ENCODE assay signal across 29 mouse cellular contexts in the genomic region with DNA sequence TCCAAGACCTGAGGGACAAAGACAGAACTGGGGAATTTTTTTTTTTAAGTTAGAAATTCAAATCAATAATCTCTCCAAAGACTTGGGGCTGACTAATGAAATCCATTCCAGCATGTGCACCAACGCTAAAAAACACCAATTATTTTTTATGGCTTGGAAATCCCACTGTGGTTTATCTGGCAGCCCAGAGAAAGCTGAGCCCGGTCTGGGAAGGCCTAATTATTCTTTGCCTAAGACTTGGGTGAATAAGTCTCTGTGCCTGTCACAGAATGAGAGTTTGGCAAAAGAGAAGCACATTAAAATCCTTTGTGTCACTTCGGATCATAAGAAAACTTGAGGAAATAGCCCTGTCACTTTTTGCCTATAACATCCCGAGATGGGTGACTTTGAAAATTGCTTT. TPM values are rescaled to one million over a fixed set of nuclear protein-coding genes. Genes with fewer than 3 reads are reported as not detected.
DNase-seq lines count a peak whose midpoint lies in the region; ATAC-seq lines count a peak whose summit lies in the region.
"Had no signal": no experiment of that assay in that cellular context is flagged by ENCODE, and none has a peak within 500 bp of the region (broad histone marks: within the 10 kb centered on the region; RNA-seq: fewer than 3 reads in every experiment).

No protein-coding gene starts in this region.

- H3K36me3 ChIP-seq in neural tube, embryonic 14.5 days (ENCODE audit: control insufficient read depth, insufficient read depth, low read length) = no peaks in the 10 kb centered on the region
- H3K36me3 ChIP-seq in neural tube, embryonic 15.5 days = no peaks in the 10 kb centered on the region
- no peaks in the 10 kb centered on the region for H3K36me3 ChIP-seq in limb, embryonic 13.5 days
- H3K36me3 ChIP-seq: embryonic facial prominence, embryonic 15.5 days; heart, embryonic 15.5 days; hindbrain, embryonic 15.5 days; stomach, embryonic 15.5 days had no signal

- peak; percentile 13 for DNase-seq in heart, adult 11 months
- DNase-seq in heart, postnatal 25 days (ENCODE audit: low spot score) = no peak
- no peak for DNase-seq in cerebellum, postnatal 25 days
- DNase-seq in kidney, postnatal 4 days = no peak
- DNase-seq in testis, postnatal 10 days (ENCODE audit: low spot score) = no peak
- DNase-seq: adrenal gland, adult 8-10 months; cerebellum, adult 2 months; cerebellum, postnatal 36 days; embryo, embryonic 11 days; heart, postnatal 4 days; kidney, adult 9 months; kidney, postnatal 25 days; liver, postnatal 0 days; retina, postnatal 1 day; right cerebral cortex, postnatal 4 days; thymus, adult 18-20 months; thymus, postnatal 36 days had no signal

- no peak overlapping the region for H3K9ac ChIP-seq in neural tube, embryonic 14.5 days (replicated peaks; ENCODE audit: low read depth, low read length)
- H3K9ac ChIP-seq in neural tube, embryonic 15.5 days (replicated peaks) = no peak overlapping the region
- no peak overlapping the region for H3K9ac ChIP-seq in limb, embryonic 13.5 days
- H3K9ac ChIP-seq: embryonic facial prominence, embryonic 15.5 days; heart, embryonic 15.5 days; hindbrain, embryonic 15.5 days; liver, postnatal 0 days; stomach, embryonic 15.5 days had no signal

- H3K4me3 ChIP-seq in neural tube, embryonic 14.5 days (ENCODE audit: low read depth, low read length) = no peak overlapping the region
- no peak overlapping the region for H3K4me3 ChIP-seq in neural tube, embryonic 15.5 days (replicated peaks)
- H3K4me3 ChIP-seq in limb, embryonic 13.5 days = no peak overlapping the region
- H3K4me3 ChIP-seq: embryonic facial prominence, embryonic 15.5 days; heart, embryonic 15.5 days; hindbrain, embryonic 15.5 days; stomach, embryonic 15.5 days had no signal

- no peak overlapping the region for H3K4me2 ChIP-seq in neural tube, embryonic 14.5 days (ENCODE audit: low read depth, low read length)
- H3K4me2 ChIP-seq in neural tube, embryonic 15.5 days = no peak overlapping the region
- peak overlapping the region; percentile 28 for H3K4me2 ChIP-seq in limb, embryonic 13.5 days (replicated peaks)
- H3K4me2 ChIP-seq: embryonic facial prominence, embryonic 15.5 days; heart, embryonic 15.5 days; hindbrain, embryonic 15.5 days; liver, embryonic 11.5 days; stomach, embryonic 15.5 days had no signal

- intact Hi-C loops in heart, postnatal 25 days (cut with DNase I) = no loop called here

- H3K9me3 ChIP-seq in neural tube, embryonic 14.5 days (ENCODE audit: control insufficient read depth, low read length) = no peaks in the 10 kb centered on the region
- no peaks in the 10 kb centered on the region for H3K9me3 ChIP-seq in neural tube, embryonic 15.5 days (replicated peaks)
- H3K9me3 ChIP-seq in limb, embryonic 13.5 days = no peaks in the 10 kb centered on the region
- H3K9me3 ChIP-seq: embryonic facial prominence, embryonic 15.5 days; heart, embryonic 15.5 days; hindbrain, embryonic 15.5 days; stomach, embryonic 15.5 days had no signal

- 48% methylated on average over 4 of the region's 4 CpGs for WGBS in neural tube, embryonic 14.5 days
- WGBS in neural tube, embryonic 15.5 days = 42% methylated on average over 4 of the region's 4 CpGs
- WGBS in limb, embryonic 13.5 days = 17% methylated on average over 4 of the region's 4 CpGs

- no peaks in the 10 kb centered on the region for H3K27me3 ChIP-seq in neural tube, embryonic 14.5 days (ENCODE audit: control insufficient read depth, insufficient read depth, low read length)
- no peaks in the 10 kb centered on the region for H3K27me3 ChIP-seq in neural tube, embryonic 15.5 days (replicated peaks)
- no peaks in the 10 kb centered on the region for H3K27me3 ChIP-seq in limb, embryonic 13.5 days
- H3K27me3 ChIP-seq: embryonic facial prominence, embryonic 15.5 days; heart, embryonic 15.5 days; hindbrain, embryonic 15.5 days; stomach, embryonic 15.5 days had no signal

- ATAC-seq in neural tube, embryonic 14.5 days (ENCODE audit: low read depth) = no peak
- no peak for ATAC-seq in neural tube, embryonic 15.5 days (ENCODE audit: low FRiP score)
- ATAC-seq in limb, embryonic 13.5 days (ENCODE audit: low FRiP score, low read depth) = peak; percentile 60; the same call in 1 of the 2 replicates
- ATAC-seq: CD4-positive, CD25-positive, alpha-beta regulatory T cell, adult 4 months; intestine, embryonic 16.5 days; liver, postnatal 0 days; lung, postnatal 0 days had no signal

- H3K27ac ChIP-seq in neural tube, embryonic 14.5 days (ENCODE audit: low read depth, low read length) = peak overlapping the region; percentile 30; the same call in 1 of the 2 replicates
- no peak overlapping the region; the same call in 1 of the 2 replicates for H3K27ac ChIP-seq in neural tube, embryonic 15.5 days (replicated peaks)
- H3K27ac ChIP-seq in limb, embryonic 13.5 days = peak overlapping the region; percentile 39
- H3K27ac ChIP-seq: embryonic facial prominence, embryonic 15.5 days; heart, embryonic 15.5 days; hindbrain, embryonic 15.5 days; macrophage; stomach, embryonic 15.5 days had no signal

- no peaks in the 10 kb centered on the region; the same call in 1 of the 2 replicates for H3K4me1 ChIP-seq in neural tube, embryonic 14.5 days (ENCODE audit: control insufficient read depth, insufficient read depth, low read length)
- H3K4me1 ChIP-seq in neural tube, embryonic 15.5 days = peaks cover 9% of the 10 kb centered on the region; the same call in 1 of the 2 replicates
- peaks cover 22% of the 10 kb centered on the region for H3K4me1 ChIP-seq in limb, embryonic 13.5 days
- H3K4me1 ChIP-seq: embryonic facial prominence, embryonic 15.5 days; heart, embryonic 15.5 days; hindbrain, embryonic 15.5 days; stomach, embryonic 15.5 days had no signal

RNA-seq across cellular contexts. Expression of a gene that starts 41.3 kb away (rescaled TPM):
- 10 to 100 TPM in 1 of 2 experiments, 1 to 10 TPM in 1; 10.0 to 10.8 TPM for total RNA-seq in heart, postnatal 25 days (2021)
- 10.4 and 15.4 TPM in 2 replicates for polyA plus RNA-seq in neural tube, embryonic 14.5 days (2014; fragmentation: Nextera tagmentation; extraction: Ambion mirVana)
- 9.5 and 10.0 TPM in 2 replicates for polyA plus RNA-seq in neural tube, embryonic 15.5 days (2015; fragmentation: Nextera tagmentation; extraction: Ambion mirVana)
- 12.6 and 13.0 TPM in 2 replicates for polyA plus RNA-seq in limb, embryonic 13.5 days (2015; fragmentation: Nextera tagmentation; extraction: Ambion mirVana)

RNA-seq across cellular contexts. Expression of a gene that starts 41.4 kb away (rescaled TPM):
- total RNA-seq in heart, postnatal 25 days (2021) = 1 to 10 TPM; 3.0 to 3.4 TPM
- 12.1 and 13.4 TPM in 2 replicates for polyA plus RNA-seq in neural tube, embryonic 14.5 days (2014; fragmentation: Nextera tagmentation; extraction: Ambion mirVana)
- 12.1 and 14.1 TPM in 2 replicates for polyA plus RNA-seq in neural tube, embryonic 15.5 days (2015; fragmentation: Nextera tagmentation; extraction: Ambion mirVana)
- 18.0 and 18.5 TPM in 2 replicates for polyA plus RNA-seq in limb, embryonic 13.5 days (2015; fragmentation: Nextera tagmentation; extraction: Ambion mirVana)

RNA-seq across cellular contexts. Expression of a gene that starts 58.6 kb away (rescaled TPM):
- 10 to 100 TPM; 13.4 to 13.5 TPM for total RNA-seq in heart, postnatal 25 days (2021)
- 40.5 and 47.7 TPM in 2 replicates for polyA plus RNA-seq in neural tube, embryonic 14.5 days (2014; fragmentation: Nextera tagmentation; extraction: Ambion mirVana)
- polyA plus RNA-seq in neural tube, embryonic 15.5 days (2015; fragmentation: Nextera tagmentation; extraction: Ambion mirVana) = 37.1 and 37.4 TPM in 2 replicates
- 41.4 TPM in 2 replicates for polyA plus RNA-seq in limb, embryonic 13.5 days (2015; fragmentation: Nextera tagmentation; extraction: Ambion mirVana)
